Mouse (Mus musculus) left cerebral cortex, postnatal 25 days (tissue): Measurements from ENCODE around the gene Fbxl15. TPM values are rescaled to one million over a fixed set of nuclear protein-coding genes. Genes with fewer than 3 reads are reported as not detected.

Source experiments
- DNase-seq, 2 experiments: peaks; one replicate each; pipeline ENCODE4 v3.0.0; 2022; ENCODE audit warnings: low spot score in 2 of 2, mixed read lengths in 1 of 2
- intact Hi-C: fragments of 180-260 bp; cut with DNase I; formaldehyde crosslinking; loops from one replicate; pipeline ENCODE4 v1.15.1; 2025
- total RNA-seq, 2 experiments: library from RNA; stranded (reverse); gene quantifications; 2 replicates each; pipeline ENCODE4 v1.2.3; 2021

Gene Fbxl15
- 10 to 100 TPM; 28.6 to 29.0 TPM for total RNA-seq

DNA sequence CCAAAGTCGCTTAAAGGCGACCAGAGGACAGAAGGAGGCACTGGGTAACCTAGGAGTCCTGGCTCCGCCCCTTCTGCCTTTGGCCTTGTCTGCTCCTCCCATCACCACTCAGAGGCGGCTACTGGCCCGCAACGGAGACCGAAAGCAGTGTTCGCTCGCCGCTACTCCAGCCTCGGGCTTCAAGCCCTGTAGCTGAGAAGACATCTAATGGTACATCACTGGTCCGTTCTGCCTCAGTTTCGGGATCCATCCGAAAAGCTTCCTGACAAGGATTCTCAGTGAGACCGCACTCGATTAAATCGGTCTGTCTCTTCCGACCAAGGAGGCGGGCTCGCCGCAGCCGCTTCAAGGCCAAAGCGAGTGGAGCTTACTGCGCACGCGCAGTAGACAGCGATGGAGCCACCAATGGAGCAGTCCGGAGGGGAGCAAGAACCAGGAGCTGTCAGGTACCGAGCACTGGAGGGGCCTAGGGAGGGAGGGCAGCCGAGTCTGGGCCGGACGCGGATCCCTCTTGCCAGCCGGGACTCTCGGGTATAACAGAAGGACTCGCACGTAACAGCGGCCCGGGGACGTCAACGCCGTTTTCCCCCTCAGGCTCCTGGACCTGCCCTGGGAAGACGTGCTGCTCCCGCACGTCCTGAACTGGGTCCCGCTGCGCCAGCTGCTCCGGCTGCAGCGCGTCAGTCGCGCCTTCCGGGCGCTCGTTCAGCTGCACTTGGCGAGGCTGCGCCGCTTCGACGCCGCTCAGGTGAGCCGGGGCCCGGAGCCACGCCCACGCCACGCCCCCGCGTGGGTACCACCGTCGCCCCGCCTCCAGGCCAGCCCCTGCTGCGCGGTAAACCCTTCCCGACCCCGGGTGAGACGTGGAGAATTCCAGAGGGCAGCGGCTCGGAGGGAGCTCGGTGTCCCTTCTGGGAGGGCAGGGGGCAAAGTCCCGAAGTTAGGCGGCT, at the start of gene Fbxl15:
Fbxl15 (plus strand) TSS at position 104 of the 950 bp plus-strand sequence.
- peak; percentile 98 for DNase-seq
- intact Hi-C loops = loop anchor here (5.0 kb wide), 1 partner anchor 174 kb away; the partner anchor contains the start of gene Trim8

DNA sequence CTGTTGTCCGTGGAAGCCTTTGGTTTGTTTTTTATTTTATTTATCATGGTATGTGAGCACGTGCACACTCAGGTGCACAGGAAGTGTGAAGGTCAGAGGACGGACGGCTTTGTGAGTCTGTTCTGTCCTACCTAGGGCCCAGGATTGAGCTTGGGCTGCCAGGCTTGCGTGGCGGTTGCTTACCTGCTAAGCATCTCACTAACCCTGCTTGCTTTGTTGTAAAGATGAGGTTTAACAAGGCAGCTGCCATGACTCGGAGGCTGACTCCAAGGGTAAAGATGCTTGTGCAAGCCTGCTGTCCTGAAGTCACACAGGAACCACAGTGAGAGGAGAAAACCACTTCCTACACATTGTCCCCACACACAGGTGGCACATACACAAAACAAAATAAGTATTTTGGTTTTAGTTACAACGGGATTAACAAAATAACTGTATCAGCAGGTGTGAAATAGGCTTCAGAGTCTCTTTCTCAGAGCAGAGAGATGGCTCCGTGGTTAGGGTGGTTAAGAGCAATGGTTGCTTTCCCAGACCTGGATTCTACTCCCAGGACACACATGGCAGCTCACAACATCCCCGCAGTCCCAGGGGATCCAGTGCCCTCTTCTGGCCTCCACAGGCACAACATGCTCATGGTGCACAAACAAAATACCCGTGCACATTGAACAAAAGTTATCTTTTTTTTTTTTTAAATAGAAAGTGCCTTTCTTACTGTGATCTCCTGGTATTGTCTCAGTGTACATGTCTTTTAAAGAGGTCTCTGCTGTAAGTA, 45.7 kb upstream of the Fbxl15 start:
- intact Hi-C loops = no loop called here
- DNase-seq = no peak

- intact Hi-C loops = no loop called here
- DNase-seq = no peak
Observed at GRCm38 (mm10) chr19:46284686-46285085, 43.3 kb upstream of the Fbxl15 start.

DNA sequence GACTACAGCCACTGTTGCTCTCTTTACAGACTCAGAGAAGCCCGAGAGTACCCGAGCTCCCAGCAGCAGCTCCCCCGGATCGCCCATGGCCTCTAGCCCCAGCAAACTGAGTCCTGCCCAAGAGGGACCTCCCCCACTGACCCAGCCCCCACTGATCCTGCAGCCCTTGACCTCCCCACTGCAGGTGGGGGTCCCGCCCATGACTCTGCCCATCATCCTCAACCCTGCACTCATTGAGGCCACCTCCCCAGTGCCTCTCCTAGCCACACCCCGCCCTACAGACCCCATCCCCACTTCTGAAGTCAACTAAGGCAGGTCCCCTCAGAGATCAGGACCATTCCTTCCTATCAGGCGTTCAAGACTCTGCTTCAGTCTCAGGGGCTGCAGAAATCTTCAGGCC, 42.4 kb upstream of the Fbxl15 start:
- intact Hi-C loops = no loop called here
- no peak for DNase-seq

- intact Hi-C loops = no loop called here
Observed at GRCm38 (mm10) chr19:46286047-46286446, 41.9 kb upstream of the Fbxl15 start.

DNA sequence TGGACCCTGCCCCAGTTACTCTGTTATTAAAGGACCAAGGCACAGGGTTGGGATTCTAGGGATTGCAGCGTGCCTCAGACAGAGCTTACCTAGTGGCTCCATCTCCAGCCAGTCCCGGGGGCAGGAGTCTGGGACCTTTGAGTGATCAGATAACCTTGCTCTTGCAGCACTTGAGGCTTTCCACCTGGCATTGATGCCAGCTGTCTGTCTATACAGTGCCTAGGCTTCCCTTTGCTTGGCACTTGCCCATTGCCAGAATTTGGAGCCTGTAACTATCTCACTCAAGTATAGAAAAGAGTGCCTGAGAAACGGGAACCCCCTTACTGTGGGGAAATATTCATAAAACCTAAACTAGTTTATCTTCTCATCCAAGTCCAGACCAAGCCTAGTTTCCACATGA, 41.1 kb upstream of the Fbxl15 start:
- intact Hi-C loops = no loop called here
- no peak for DNase-seq

More at GRCm38 (mm10) chr19:46286047-46286446, 41.9 kb upstream of the Fbxl15 start:
- DNase-seq = no peak

GRCm38 (mm10) chr19:46287566-46287965, 40.4 kb upstream of the Fbxl15 start:
- intact Hi-C loops = no loop called here
- no peak for DNase-seq

DNA sequence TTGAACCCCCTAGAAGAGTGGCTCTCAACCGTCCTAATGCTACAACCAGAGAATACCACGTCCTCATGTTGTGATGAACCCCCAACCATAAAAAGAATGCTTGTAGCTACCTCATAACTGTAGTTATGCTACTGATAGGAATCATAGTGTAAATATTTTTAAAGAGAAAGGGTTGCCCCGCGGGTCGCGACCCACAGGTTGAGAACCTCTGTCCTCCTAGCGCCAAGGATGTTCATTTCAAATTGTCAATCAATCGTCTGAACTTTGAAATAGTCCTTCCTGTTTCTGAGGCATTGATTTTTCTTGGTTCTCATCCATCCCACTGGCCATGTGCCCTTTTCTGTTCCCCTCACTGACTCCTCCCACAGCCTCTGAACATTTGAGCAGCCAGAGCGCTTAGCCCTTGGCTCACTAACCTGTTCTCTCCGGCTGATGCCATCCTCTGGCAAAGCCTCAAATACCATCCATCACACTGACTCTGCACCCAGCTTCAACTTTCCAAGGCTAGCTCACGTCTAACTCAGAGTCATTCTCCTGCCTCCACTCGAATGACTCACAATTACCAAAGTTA, 37.4 kb upstream of the Fbxl15 start:
- intact Hi-C loops = no loop called here

DNA sequence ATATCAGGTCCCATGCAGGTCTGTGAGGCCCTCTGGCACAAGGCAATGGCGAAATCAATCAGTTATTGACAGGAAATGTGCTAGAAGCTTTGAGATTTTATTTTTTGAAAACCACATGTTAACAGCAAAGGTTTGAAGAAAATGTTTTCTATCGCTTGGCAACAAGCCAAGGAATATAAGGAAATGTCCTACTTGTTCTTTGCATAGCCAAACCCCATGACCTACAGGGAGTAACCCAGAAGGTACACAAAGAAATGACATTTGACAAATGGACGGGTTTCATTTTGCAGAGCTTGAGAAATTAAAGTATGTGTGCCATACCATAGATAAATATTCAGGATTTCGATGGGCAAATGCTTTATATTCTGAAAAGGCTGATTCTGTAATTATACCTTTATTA, 31.0 kb upstream of the Fbxl15 start:
- no peak for DNase-seq
- intact Hi-C loops = no loop called here

More for the DNA sequence above, 37.4 kb upstream of the Fbxl15 start:
- DNase-seq = no peak

- intact Hi-C loops = no loop called here
- DNase-seq = no peak
Observed at GRCm38 (mm10) chr19:46300294-46301045, 27.5 kb upstream of the Fbxl15 start.

GRCm38 (mm10) chr19:46302551-46302950, 25.4 kb upstream of the Fbxl15 start:
- intact Hi-C loops = no loop called here
- DNase-seq = no peak

DNA sequence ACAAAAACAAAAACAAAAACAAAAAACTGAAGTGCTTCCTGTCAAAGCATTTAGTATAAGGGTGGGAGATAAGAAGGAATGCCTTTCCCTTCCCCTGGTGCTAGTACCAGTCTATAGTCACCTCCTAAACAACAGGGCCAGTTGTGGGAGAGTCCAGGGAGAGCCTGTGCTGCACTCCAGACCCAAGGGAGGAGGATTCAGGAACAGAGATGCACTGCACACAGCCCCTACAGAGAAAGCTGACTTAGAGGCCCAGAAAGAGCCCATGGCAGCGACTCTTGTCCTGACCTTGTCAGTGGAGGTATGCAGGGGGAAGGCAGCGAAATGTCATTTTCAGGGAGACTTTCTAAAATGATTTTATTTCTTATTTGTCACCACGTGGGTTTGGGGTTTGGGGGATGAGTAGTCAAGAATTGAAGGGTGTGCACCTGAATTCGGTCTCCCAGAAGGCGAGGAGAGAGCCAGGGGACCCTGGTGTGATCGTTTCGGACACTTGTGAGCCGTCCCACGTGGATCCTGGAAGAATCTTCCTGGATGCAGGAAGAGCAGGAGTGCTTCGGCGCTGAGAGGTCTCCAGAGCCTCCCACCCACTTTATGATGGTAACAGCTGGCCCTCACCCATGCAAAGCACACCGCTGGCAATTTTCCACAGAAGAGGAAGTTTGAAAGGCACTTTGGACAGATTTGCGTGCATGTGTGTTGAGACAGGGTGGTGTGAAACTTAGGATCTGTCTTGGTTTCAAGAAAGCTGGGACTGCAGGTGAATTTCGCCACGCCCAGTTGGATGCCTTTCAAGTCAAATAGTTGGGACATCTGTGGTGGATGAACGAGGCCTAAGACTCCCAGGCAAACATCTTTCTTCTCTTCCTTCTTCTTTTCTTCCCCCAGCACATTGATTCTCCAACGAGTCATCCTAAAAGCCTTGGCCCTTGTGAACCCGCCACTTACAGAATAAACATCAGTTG, 24.5 kb upstream of the Fbxl15 start:
- DNase-seq = no peak
- intact Hi-C loops = loop anchor here (1.0 kb wide), 1 partner anchor 27 kb away; no protein-coding TSS in a partner anchor

- peak; percentile 76 to 82 for DNase-seq
- intact Hi-C loops = loop anchor here (1.0 kb wide), 1 partner anchor 26 kb away; no protein-coding TSS in a partner anchor
Observed at GRCm38 (mm10) chr19:46304216-46304841, 23.7 kb upstream of the Fbxl15 start, which contains the start of gene Nfkb2. TSS of gene Nfkb2 (plus strand) at chr19:46304320.

DNA sequence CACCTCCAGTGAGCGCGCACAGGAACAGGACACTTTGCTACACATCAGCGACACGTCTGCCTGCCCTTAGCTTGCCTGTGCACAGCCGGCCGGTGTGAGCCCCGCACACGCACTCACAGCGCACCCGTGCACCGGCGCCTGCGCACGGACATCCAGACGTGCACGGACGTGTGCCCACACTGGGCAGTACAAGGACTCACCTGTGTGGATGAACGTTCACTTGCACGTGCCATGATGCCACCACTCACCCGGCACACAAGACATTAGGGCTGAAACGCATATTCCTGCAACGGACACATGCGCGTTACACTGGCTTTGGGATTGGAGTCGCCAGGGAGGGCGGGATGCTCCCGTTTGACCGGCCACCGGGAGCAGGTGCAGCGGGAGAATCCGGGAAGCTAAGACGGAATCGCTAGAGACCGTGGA, 23.1 kb upstream of the Fbxl15 start:
- intact Hi-C loops = loop anchor here (1.0 kb wide), 1 partner anchor 25 kb away; no protein-coding TSS in a partner anchor
- DNase-seq = no peak

- intact Hi-C loops = no loop called here
- peak; percentile 58 to 68 for DNase-seq
Observed at GRCm38 (mm10) chr19:46305432-46306267, 22.3 kb upstream of the Fbxl15 start.

- intact Hi-C loops = no loop called here
- DNase-seq = no peak
Observed at GRCm38 (mm10) chr19:46306268-46306610, 21.7 kb upstream of the Fbxl15 start.

GRCm38 (mm10) chr19:46306751-46307289, 21.2 kb upstream of the Fbxl15 start:
- intact Hi-C loops = no loop called here

More at GRCm38 (mm10) chr19:46306751-46307289, 21.2 kb upstream of the Fbxl15 start:
- DNase-seq = no peak
